Mouse (Mus musculus): Measurements from ENCODE around the gene Olfr23. TPM values are rescaled to one million over a fixed set of nuclear protein-coding genes. Genes with fewer than 3 reads are reported as not detected.

Gene Olfr23
- not detected in 2 replicates for polyA plus RNA-seq (2012; rRNA removed)

GRCm38 (mm10) chr11:73936377-73936776, at the start of gene Olfr23:
Gene Olfr23, plus strand, starts transcription at chr11:73936677.

GRCm38 (mm10) chr11:73890671-73891070, 45.8 kb upstream of the Olfr23 start, which contains the start of gene Olfr394:
Gene Olfr394, minus strand, starts transcription at chr11:73890771.

GRCm38 (mm10) chr11:73909199-73909598, 27.3 kb upstream of the Olfr23 start, which contains the start of gene Olfr395:
Gene Olfr395, minus strand, starts transcription at chr11:73909299.

GRCm38 (mm10) chr11:73960517-73960916, 24.0 kb downstream of the Olfr23 start, which contains the start of gene Olfr397:
Gene Olfr397, plus strand, starts transcription at chr11:73960817.

GRCm38 (mm10) chr11:73990307-73990706, 53.8 kb downstream of the Olfr23 start, which contains the start of gene Olfr398:
Gene Olfr398, minus strand, starts transcription at chr11:73990407.

Other genes with a start within 250 kb of the Olfr23 start
- gene Zfp735, start 247.9 kb upstream of the Olfr23 start, polyA plus RNA-seq (2012; rRNA removed): not detected in 2 replicates
- gene Olfr389, start 156.0 kb upstream of the Olfr23 start, polyA plus RNA-seq (2012; rRNA removed): not detected in 2 replicates
- gene Olfr390, start 153.7 kb upstream of the Olfr23 start, polyA plus RNA-seq (2012; rRNA removed): not detected in 2 replicates
- gene Olfr391-ps, start 133.6 kb upstream of the Olfr23 start, polyA plus RNA-seq (2012; rRNA removed): not detected in 2 replicates
- gene Olfr392, start 119.6 kb upstream of the Olfr23 start, polyA plus RNA-seq (2012; rRNA removed): not detected in 2 replicates
- not detected in 2 replicates for gene Olfr393, start 85.2 kb upstream of the Olfr23 start, polyA plus RNA-seq (2012; rRNA removed)
- gene Olfr394, start 45.9 kb upstream of the Olfr23 start, polyA plus RNA-seq (2012; rRNA removed): not detected in 2 replicates
- not detected in 2 replicates for gene Olfr395, start 27.4 kb upstream of the Olfr23 start, polyA plus RNA-seq (2012; rRNA removed)
- not detected in 2 replicates for gene Olfr397, start 24.1 kb downstream of the Olfr23 start, polyA plus RNA-seq (2012; rRNA removed)
- gene Olfr398, start 53.7 kb downstream of the Olfr23 start, polyA plus RNA-seq (2012; rRNA removed): not detected in 2 replicates
- gene Olfr139, start 119.9 kb downstream of the Olfr23 start, polyA plus RNA-seq (2012; rRNA removed): not detected in 2 replicates
- gene Olfr399, start 119.9 kb downstream of the Olfr23 start, polyA plus RNA-seq (2012; rRNA removed): not detected in 2 replicates
- not detected in 2 replicates for gene Zfp616, start 133.3 kb downstream of the Olfr23 start, polyA plus RNA-seq (2012; rRNA removed)
- gene Olfr401, start 177.0 kb downstream of the Olfr23 start, polyA plus RNA-seq (2012; rRNA removed): not detected in 2 replicates
- not detected in 2 replicates for gene Olfr402, start 216.9 kb downstream of the Olfr23 start, polyA plus RNA-seq (2012; rRNA removed)
- not detected in 2 replicates for gene Olfr403, start 249.6 kb downstream of the Olfr23 start, polyA plus RNA-seq (2012; rRNA removed)

All from central nervous system, embryonic 14 days (tissue).